ENCODE assay signal across 8 mouse cellular contexts in the genomic region with DNA sequence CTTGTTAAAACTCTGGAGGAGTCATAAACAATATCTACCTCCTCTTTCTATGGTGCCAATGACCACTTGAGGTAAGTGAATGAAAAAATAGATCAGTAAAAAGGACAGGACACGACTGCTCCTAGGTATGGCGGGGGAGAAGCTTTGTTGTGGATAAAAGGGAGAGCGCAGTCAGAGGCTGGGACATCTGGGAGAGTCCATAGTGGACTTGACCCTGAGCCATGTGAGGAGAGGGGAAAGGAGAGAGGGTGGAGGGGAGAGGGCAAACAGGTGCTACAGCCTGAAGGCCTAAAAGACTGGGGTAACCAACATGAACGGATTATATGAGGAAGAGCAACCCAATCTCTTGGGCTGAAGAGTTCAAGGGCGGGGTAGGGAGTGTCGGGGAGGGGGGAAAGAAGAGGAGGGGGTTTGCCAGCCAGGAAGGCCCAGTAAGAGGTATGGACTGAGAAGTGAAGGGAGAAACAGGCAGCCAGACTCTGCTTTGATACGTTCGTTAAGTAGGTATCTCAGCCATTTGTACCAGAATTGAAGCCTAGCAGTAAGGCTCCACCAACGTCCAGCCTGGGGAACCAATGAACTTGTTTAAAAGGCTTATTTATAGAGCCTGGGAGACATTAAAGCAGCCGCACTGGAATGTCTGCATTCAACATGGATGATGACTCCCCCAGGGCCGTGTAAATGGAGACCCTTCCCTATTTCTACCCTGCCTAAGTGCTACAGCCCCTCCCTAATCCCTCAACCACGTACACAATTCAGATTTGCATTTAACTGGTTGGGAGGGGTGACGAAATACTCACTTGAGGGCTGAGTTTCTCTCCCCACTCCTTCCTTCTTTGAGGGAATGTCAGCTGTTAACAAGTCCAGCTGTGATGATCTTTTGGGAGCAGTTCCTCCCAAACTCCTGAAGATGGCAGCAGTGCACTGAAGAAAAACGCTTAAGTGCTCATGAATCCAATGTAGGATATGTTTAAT. TPM values are rescaled to one million over a fixed set of nuclear protein-coding genes. Genes with fewer than 3 reads are reported as not detected.
DNase-seq lines count a peak whose midpoint lies in the region; ATAC-seq and TF ChIP-seq lines count a peak whose summit lies in the region.

No protein-coding gene starts in this region.

- DNase-seq in cerebellum, postnatal 10 days = peak; percentile 31 to 50
- no peak for DNase-seq in cerebellum, adult 11 months
- DNase-seq in lung, embryonic 14.5 days = peak; percentile 85
- no peak for DNase-seq in lung, adult 18-20 months
- peak; percentile 75 for DNase-seq in embryonic facial prominence, embryonic 11.5 days (ENCODE audit: low spot score)
- DNase-seq in limb, embryonic 14.5 days (ENCODE audit: low spot score) = peak; percentile 59
- peak; percentile 63 for DNase-seq in retina, postnatal 7 days (ENCODE audit: low read depth, low spot score)

- H3K36me3 ChIP-seq in lung, embryonic 14.5 days (ENCODE audit: insufficient read depth) = no peaks in the 10 kb centered on the region
- H3K36me3 ChIP-seq in embryonic facial prominence, embryonic 11.5 days (replicated peaks; ENCODE audit: control insufficient read depth, insufficient read depth, low read depth, low read length) = no peaks in the 10 kb centered on the region
- H3K36me3 ChIP-seq in limb, embryonic 14.5 days (ENCODE audit: control insufficient read depth, insufficient read depth, low read length) = no peaks in the 10 kb centered on the region

- ATAC-seq in lung, embryonic 14.5 days (ENCODE audit: insufficient read depth) = peak; percentile 49; the same call in 1 of the 2 replicates
- ATAC-seq in embryonic facial prominence, embryonic 11.5 days (replicated peaks; ENCODE audit: insufficient number of reproducible peaks, low FRiP score, low TSS enrichment, low read depth) = no peak
- ATAC-seq in limb, embryonic 14.5 days (ENCODE audit: low FRiP score, low read depth) = no peak; the same call in 1 of the 2 replicates
- no peak for ATAC-seq in erythroid progenitor cell, adult 5-6 weeks (replicated peaks; ENCODE audit: low FRiP score, poor library complexity, severe bottlenecking)

- no peaks in the 10 kb centered on the region for H3K4me1 ChIP-seq in lung, embryonic 14.5 days (ENCODE audit: insufficient read depth)
- no peaks in the 10 kb centered on the region for H3K4me1 ChIP-seq in embryonic facial prominence, embryonic 11.5 days (ENCODE audit: control insufficient read depth, insufficient read depth, low read length)
- H3K4me1 ChIP-seq in limb, embryonic 14.5 days (ENCODE audit: control insufficient read depth, insufficient read depth, low read length) = no peaks in the 10 kb centered on the region

- no peaks in the 10 kb centered on the region for H3K27me3 ChIP-seq in lung, embryonic 14.5 days (ENCODE audit: insufficient read depth, low read length)
- no peaks in the 10 kb centered on the region for H3K27me3 ChIP-seq in embryonic facial prominence, embryonic 11.5 days (ENCODE audit: control insufficient read depth, insufficient read depth, low read length)
- H3K27me3 ChIP-seq in limb, embryonic 14.5 days (ENCODE audit: control insufficient read depth, insufficient read depth, low read length) = no peaks in the 10 kb centered on the region

- H3K4me3 ChIP-seq in lung, embryonic 14.5 days (ENCODE audit: low read depth, low read length) = no peak overlapping the region
- no peak overlapping the region for H3K4me3 ChIP-seq in embryonic facial prominence, embryonic 11.5 days (ENCODE audit: low read depth, low read length)
- no peak overlapping the region for H3K4me3 ChIP-seq in limb, embryonic 14.5 days (replicated peaks; ENCODE audit: low read length)

- no peaks in the 10 kb centered on the region for H3K9me3 ChIP-seq in lung, embryonic 14.5 days (ENCODE audit: low read depth, low read length)
- no peaks in the 10 kb centered on the region for H3K9me3 ChIP-seq in embryonic facial prominence, embryonic 11.5 days (replicated peaks; ENCODE audit: control insufficient read depth, low read length)
- no peaks in the 10 kb centered on the region for H3K9me3 ChIP-seq in limb, embryonic 14.5 days (ENCODE audit: control insufficient read depth, low read length)

- no peak overlapping the region for H3K4me2 ChIP-seq in lung, embryonic 14.5 days
- H3K4me2 ChIP-seq in embryonic facial prominence, embryonic 11.5 days (ENCODE audit: low read depth, low read length) = no peak overlapping the region
- no peak overlapping the region for H3K4me2 ChIP-seq in limb, embryonic 14.5 days (replicated peaks; ENCODE audit: low read depth, low read length, severe bottlenecking)

- H3K9ac ChIP-seq in lung, embryonic 14.5 days = no peak overlapping the region
- H3K9ac ChIP-seq in embryonic facial prominence, embryonic 11.5 days (replicated peaks; ENCODE audit: low read length) = no peak overlapping the region
- H3K9ac ChIP-seq in limb, embryonic 14.5 days (ENCODE audit: low read depth, low read length, severe bottlenecking) = no peak overlapping the region

- no peak for TF ChIP-seq POLR2A in limb, embryonic 14.5 days (IDR thresholded peaks at IDR 0.05; ENCODE audit: borderline replicate concordance, extremely low read depth, insufficient read depth, insufficient read length)

- 43% methylated on average over 14 of the region's 14 CpGs for WGBS in lung, embryonic 14.5 days
- WGBS in embryonic facial prominence, embryonic 11.5 days = 42% methylated on average over 14 of the region's 14 CpGs
- 34% methylated on average over 14 of the region's 14 CpGs for WGBS in limb, embryonic 14.5 days

- no peak overlapping the region for H3K27ac ChIP-seq in lung, embryonic 14.5 days (ENCODE audit: low read depth)
- no peak overlapping the region for H3K27ac ChIP-seq in embryonic facial prominence, embryonic 11.5 days (replicated peaks; ENCODE audit: low read depth, low read length)
- no peak overlapping the region for H3K27ac ChIP-seq in limb, embryonic 14.5 days (replicated peaks; ENCODE audit: low read depth, low read length)

- peak; percentile 76 for TF ChIP-seq CTCF in lung, embryonic 14.5 days (IDR thresholded peaks at IDR 0.05; ENCODE audit: low read depth)

RNA-seq across cellular contexts. Expression of a gene that starts 26.0 kb away (rescaled TPM):
- 23.2 and 24.6 TPM in 2 replicates for polyA plus RNA-seq in lung, embryonic 14.5 days (2014; fragmentation: Nextera tagmentation; extraction: Ambion mirVana)
- polyA plus RNA-seq in embryonic facial prominence, embryonic 11.5 days (2014; fragmentation: Nextera tagmentation; extraction: Ambion mirVana) = 22.9 and 24.8 TPM in 2 replicates
- 14.6 and 17.7 TPM in 2 replicates for polyA plus RNA-seq in limb, embryonic 14.5 days (2012; rRNA removed)
- polyA plus RNA-seq in limb, embryonic 14.5 days (2014; fragmentation: Nextera tagmentation; extraction: Ambion mirVana) = 19.5 and 21.5 TPM in 2 replicates
- 17.7 and 31.9 TPM in 2 replicates for total RNA-seq in erythroid progenitor cell, adult 5-6 weeks (2015; ENCODE audit: low replicate concordance)
- 40.4 and 47.4 TPM in 2 replicates for total RNA-seq in erythroid progenitor cell, adult 5-6 weeks (2017; ENCODE audit: low replicate concordance)

Comparison
In these comparisons a context has a peak if more than half of its experiments do, and no peak if none do; other contexts are left out.
1. DNase-seq: peak in cerebellum, postnatal 10 days (2 of 2), lung, embryonic 14.5 days (single experiment), embryonic facial prominence, embryonic 11.5 days (single experiment), limb, embryonic 14.5 days (single experiment) and retina, postnatal 7 days (single experiment); none in cerebellum, adult 11 months (single experiment) and lung, adult 18-20 months (0 of 2).